Mouse (Mus musculus): ENCODE results near the gene Tcf7l1. TPM values are rescaled to one million over a fixed set of nuclear protein-coding genes. Genes with fewer than 3 reads are reported as not detected.

The Tcf7l1 gene
- total and polyA plus RNA-seq, 2 experiments from 2014 or later = 1.3 to 9.2 TPM

DNA sequence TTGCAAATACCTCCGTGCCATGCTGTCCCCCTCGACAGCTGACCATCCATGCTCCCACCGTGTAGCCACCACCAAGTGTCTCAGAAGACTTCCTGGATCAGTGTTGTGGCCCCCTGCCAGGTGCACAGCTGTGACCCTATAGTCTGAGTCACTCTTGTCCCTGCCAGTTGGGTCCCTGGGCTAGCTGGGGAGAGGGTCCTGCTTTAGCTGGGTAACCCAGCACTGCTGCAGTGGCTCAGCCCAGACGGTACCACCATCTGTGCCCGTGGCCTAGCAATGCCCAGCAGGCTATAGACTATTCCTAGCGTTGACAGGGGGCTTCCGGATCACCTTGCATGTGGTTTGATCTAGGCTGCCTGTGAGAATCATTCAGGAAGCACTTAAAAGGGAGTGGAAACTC lies 21.2 kb upstream of the Tcf7l1 start:
- no peak overlapping the region for H3K4me2 ChIP-seq (ENCODE audit: low read depth, low read length)
- no peaks in the 10 kb centered on the region for H3K36me3 ChIP-seq (replicated peaks; ENCODE audit: control insufficient read depth, insufficient read depth, low read length)
- TF ChIP-seq CTCF (IDR thresholded peaks at IDR 0.05; ENCODE audit: low read depth) (no peak), EP300 (IDR thresholded peaks at IDR 0.05; ENCODE audit: low read depth) (no peak)
- H3K9ac ChIP-seq (replicated peaks; ENCODE audit: low read depth, low read length) = no peak overlapping the region
- DNase-seq (ENCODE audit: low spot score) (no peak), ATAC-seq (ENCODE audit: insufficient read depth, low read depth) (no peak)
- no peaks in the 10 kb centered on the region for H3K9me3 ChIP-seq (replicated peaks; ENCODE audit: control insufficient read depth, low read length)
- no peaks in the 10 kb centered on the region for H3K4me1 ChIP-seq (ENCODE audit: control insufficient read depth, insufficient read depth)
- no peaks in the 10 kb centered on the region for H3K27me3 ChIP-seq (ENCODE audit: control insufficient read depth, insufficient read depth, low read length)
- no peak overlapping the region for H3K4me3 ChIP-seq (ENCODE audit: low read depth, low read length)
- H3K27ac ChIP-seq (ENCODE audit: low read depth) = no peak overlapping the region
- 56% methylated on average over 7 of the region's 7 CpGs for WGBS

DNA sequence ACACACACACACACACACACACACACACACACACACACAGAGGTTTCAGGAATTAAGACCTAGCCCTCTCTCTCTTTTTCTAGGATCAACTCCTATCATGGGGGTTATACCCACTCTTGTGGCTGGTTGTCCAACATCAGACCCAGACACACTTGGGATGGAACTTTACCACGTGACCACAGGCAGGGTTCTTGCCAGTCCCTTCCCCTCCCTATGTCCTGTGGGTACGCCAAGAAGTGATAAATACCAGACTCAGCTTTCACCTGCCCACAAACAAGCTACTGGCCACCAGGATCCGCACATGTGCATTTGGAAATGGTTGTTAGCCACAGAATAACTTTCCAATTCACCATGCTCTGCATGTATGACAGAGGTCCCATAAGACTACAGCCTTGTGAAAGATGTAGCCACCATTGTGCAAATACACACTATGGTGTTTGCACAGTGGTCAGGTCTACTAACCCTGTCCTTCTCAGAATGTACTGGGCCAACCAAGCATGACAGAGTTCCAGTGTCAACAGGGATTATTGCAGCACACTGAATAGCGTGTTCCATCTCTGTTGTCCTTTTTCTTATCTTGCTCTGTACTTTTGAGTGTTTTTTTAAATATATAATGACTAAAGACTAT lies 20.6 kb upstream of the Tcf7l1 start:
- Histone ChIP-seq H3K27ac (ENCODE audit: low read depth) (no peak overlapping the region), H3K9me3 (replicated peaks; ENCODE audit: control insufficient read depth, low read length) (no peaks in the 10 kb centered on the region), H3K9ac (replicated peaks; ENCODE audit: low read depth, low read length) (no peak overlapping the region), H3K4me1 (ENCODE audit: control insufficient read depth, insufficient read depth) (no peaks in the 10 kb centered on the region), H3K4me3 (ENCODE audit: low read depth, low read length) (no peak overlapping the region), H3K27me3 (ENCODE audit: control insufficient read depth, insufficient read depth, low read length) (no peaks in the 10 kb centered on the region), H3K4me2 (ENCODE audit: low read depth, low read length) (no peak overlapping the region), H3K36me3 (replicated peaks; ENCODE audit: control insufficient read depth, insufficient read depth, low read length) (no peaks in the 10 kb centered on the region)
- ATAC-seq (ENCODE audit: insufficient read depth, low read depth) (no peak), DNase-seq (ENCODE audit: low spot score) (no peak)
- 62% methylated on average over 4 of the region's 4 CpGs for WGBS
- TF ChIP-seq CTCF (IDR thresholded peaks at IDR 0.05; ENCODE audit: low read depth) (no peak), EP300 (IDR thresholded peaks at IDR 0.05; ENCODE audit: low read depth) (no peak)

DNA sequence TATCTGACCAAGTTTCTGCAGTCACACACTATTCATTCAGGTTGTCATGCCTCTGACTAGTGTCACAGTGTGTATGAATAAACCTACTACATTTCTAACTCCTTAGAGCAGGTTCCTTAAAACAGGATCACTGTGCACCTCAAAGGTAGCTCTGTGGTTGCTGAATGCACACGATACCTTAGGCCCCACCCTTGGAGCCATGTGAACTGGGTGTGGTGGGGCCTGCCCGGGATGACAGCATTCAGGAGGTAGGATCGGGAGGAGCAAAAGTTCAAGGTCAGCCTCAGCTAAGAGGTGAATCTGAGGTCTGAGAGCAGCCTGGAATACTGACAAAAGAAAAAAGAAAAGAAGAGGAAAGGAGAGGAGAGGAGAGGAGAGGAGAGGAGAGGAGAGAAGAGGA lies 19.3 kb upstream of the Tcf7l1 start:
- Histone ChIP-seq H3K27me3 (ENCODE audit: control insufficient read depth, insufficient read depth, low read length) (no peaks in the 10 kb centered on the region), H3K4me3 (ENCODE audit: low read depth, low read length) (no peak overlapping the region), H3K36me3 (replicated peaks; ENCODE audit: control insufficient read depth, insufficient read depth, low read length) (no peaks in the 10 kb centered on the region), H3K4me2 (ENCODE audit: low read depth, low read length) (no peak overlapping the region), H3K9ac (replicated peaks; ENCODE audit: low read depth, low read length) (no peak overlapping the region), H3K27ac (ENCODE audit: low read depth) (no peak overlapping the region), H3K9me3 (replicated peaks; ENCODE audit: control insufficient read depth, low read length) (no peaks in the 10 kb centered on the region), H3K4me1 (ENCODE audit: control insufficient read depth, insufficient read depth) (no peaks in the 10 kb centered on the region)
- TF ChIP-seq EP300 (IDR thresholded peaks at IDR 0.05; ENCODE audit: low read depth) (no peak), CTCF (IDR thresholded peaks at IDR 0.05; ENCODE audit: low read depth) (no peak)
- 45% methylated on average over 3 of the region's 3 CpGs for WGBS
- DNase-seq (ENCODE audit: low spot score) (no peak), ATAC-seq (ENCODE audit: insufficient read depth, low read depth) (no peak)

DNA sequence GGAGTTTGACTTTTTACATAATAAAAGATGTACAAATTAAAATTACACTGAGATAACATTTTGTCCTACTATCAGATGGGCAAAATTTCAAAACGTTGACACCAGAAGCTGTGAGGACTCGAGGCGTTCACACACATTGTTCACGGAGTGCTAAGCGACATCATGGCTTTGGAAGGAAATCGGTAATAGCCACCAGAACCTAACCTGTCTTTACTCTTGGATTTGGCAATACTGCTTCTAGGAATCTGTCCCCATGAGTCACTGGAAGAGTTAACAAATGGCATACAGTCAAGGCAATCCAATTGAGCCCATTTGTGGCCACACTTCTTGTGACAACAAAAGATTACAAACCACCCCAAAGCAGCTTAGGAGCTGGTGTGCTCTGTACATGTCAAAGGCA lies 14.6 kb upstream of the Tcf7l1 start:
- Histone ChIP-seq H3K4me1 (ENCODE audit: control insufficient read depth, insufficient read depth) (no peaks in the 10 kb centered on the region), H3K36me3 (replicated peaks; ENCODE audit: control insufficient read depth, insufficient read depth, low read length) (no peaks in the 10 kb centered on the region), H3K27me3 (ENCODE audit: control insufficient read depth, insufficient read depth, low read length) (no peaks in the 10 kb centered on the region), H3K9me3 (replicated peaks; ENCODE audit: control insufficient read depth, low read length) (no peaks in the 10 kb centered on the region), H3K9ac (replicated peaks; ENCODE audit: low read depth, low read length) (no peak overlapping the region), H3K4me3 (ENCODE audit: low read depth, low read length) (no peak overlapping the region), H3K27ac (ENCODE audit: low read depth) (no peak overlapping the region), H3K4me2 (ENCODE audit: low read depth, low read length) (no peak overlapping the region)
- 59% methylated on average over 6 of the region's 6 CpGs for WGBS
- DNase-seq (ENCODE audit: low spot score) (no peak), ATAC-seq (ENCODE audit: insufficient read depth, low read depth) (no peak)
- TF ChIP-seq CTCF (IDR thresholded peaks at IDR 0.05; ENCODE audit: low read depth) (no peak), EP300 (IDR thresholded peaks at IDR 0.05; ENCODE audit: low read depth) (no peak)

DNA sequence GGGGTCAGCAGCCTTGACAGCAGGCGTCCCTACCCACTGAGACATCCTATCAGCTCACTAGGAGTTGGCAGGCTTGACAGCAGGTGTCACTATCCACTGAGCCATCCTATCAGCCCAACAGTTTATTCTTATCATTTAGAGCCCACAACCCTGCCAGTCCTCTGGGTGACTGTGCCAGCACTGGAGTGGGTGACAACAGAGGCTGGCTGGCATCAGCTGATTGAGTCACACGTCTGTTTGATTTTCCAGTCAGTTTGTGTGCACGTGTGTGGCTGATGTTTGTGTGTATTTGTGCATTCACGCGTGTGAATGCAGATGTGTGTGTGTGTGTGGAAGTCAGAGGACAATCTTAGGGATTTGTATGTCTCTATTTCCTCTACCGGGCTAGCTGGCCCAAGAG lies 13.1 kb upstream of the Tcf7l1 start:
- no peaks in the 10 kb centered on the region for H3K4me1 ChIP-seq (ENCODE audit: control insufficient read depth, insufficient read depth)
- no peak overlapping the region for H3K4me3 ChIP-seq (ENCODE audit: low read depth, low read length)
- ATAC-seq (ENCODE audit: insufficient read depth, low read depth) (no peak), DNase-seq (ENCODE audit: low spot score) (no peak)
- no peak for TF ChIP-seq CTCF (IDR thresholded peaks at IDR 0.05; ENCODE audit: low read depth)
- TF ChIP-seq EP300 (IDR thresholded peaks at IDR 0.05; ENCODE audit: low read depth) = no peak
- H3K36me3 ChIP-seq (replicated peaks; ENCODE audit: control insufficient read depth, insufficient read depth, low read length) = no peaks in the 10 kb centered on the region
- H3K27ac ChIP-seq (ENCODE audit: low read depth) = no peak overlapping the region
- no peaks in the 10 kb centered on the region for H3K27me3 ChIP-seq (ENCODE audit: control insufficient read depth, insufficient read depth, low read length)
- H3K9me3 ChIP-seq (replicated peaks; ENCODE audit: control insufficient read depth, low read length) = no peaks in the 10 kb centered on the region
- WGBS = 68% methylated on average over 6 of the region's 6 CpGs
- no peak overlapping the region for H3K9ac ChIP-seq (replicated peaks; ENCODE audit: low read depth, low read length)
- no peak overlapping the region for H3K4me2 ChIP-seq (ENCODE audit: low read depth, low read length)

DNA sequence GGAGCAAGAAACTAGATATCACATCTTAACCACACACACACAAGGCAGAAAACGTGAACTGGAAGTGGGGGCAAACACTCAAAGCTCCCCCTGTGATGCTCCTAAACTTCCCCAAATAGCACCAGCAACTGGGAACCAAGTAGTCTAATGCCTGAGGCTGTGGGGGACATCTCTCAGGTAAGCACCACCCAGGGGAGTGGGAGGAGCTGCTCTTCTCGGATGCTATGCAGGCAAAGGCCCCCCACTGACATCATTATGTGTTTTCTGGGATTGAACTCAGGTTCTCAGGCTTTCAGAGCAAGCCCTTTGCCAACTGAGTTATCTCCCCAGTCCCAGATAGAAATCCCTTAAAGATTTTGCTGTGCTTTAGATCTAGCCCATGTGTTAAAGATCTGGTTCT lies 11.6 kb upstream of the Tcf7l1 start:
- Histone ChIP-seq H3K4me1 (ENCODE audit: control insufficient read depth, insufficient read depth) (no peaks in the 10 kb centered on the region), H3K9me3 (replicated peaks; ENCODE audit: control insufficient read depth, low read length) (no peaks in the 10 kb centered on the region), H3K9ac (replicated peaks; ENCODE audit: low read depth, low read length) (no peak overlapping the region), H3K27me3 (ENCODE audit: control insufficient read depth, insufficient read depth, low read length) (no peaks in the 10 kb centered on the region), H3K4me3 (ENCODE audit: low read depth, low read length) (no peak overlapping the region), H3K27ac (ENCODE audit: low read depth) (no peak overlapping the region), H3K36me3 (replicated peaks; ENCODE audit: control insufficient read depth, insufficient read depth, low read length) (no peaks in the 10 kb centered on the region), H3K4me2 (ENCODE audit: low read depth, low read length) (no peak overlapping the region)
- TF ChIP-seq CTCF (IDR thresholded peaks at IDR 0.05; ENCODE audit: low read depth) (no peak), EP300 (IDR thresholded peaks at IDR 0.05; ENCODE audit: low read depth) (no peak)
- WGBS = 37% methylated on average over 2 of the region's 2 CpGs
- no peak for ATAC-seq (ENCODE audit: insufficient read depth, low read depth)
- DNase-seq (ENCODE audit: low spot score) = no peak
